Mouse (Mus musculus) left cerebral cortex, postnatal 4 days (tissue): ENCODE measurements around the gene Zbtb20. TPM values are rescaled to one million over a fixed set of nuclear protein-coding genes. Genes with fewer than 3 reads are reported as not detected.

Source experiments
- DNase-seq: peaks from one replicate; pipeline ENCODE4 v3.0.0-alpha.2; 2022
- intact Hi-C: fragments of 180-260 bp; cut with DNase I; formaldehyde crosslinking; loops from one replicate; pipeline ENCODE4 v1.15.1; 2025
- total RNA-seq, 2 experiments: library from RNA; stranded (reverse); gene quantifications; 2 replicates each; pipeline ENCODE4 v1.2.3; 2021

Zbtb20 gene
- total RNA-seq, 2 experiments from 2014 or later = 93.5 to 99.9 TPM

GRCm38 (mm10) chr16:43069666-43070295 is 194.1 kb downstream of the Zbtb20 start:
- intact Hi-C loops = no loop called here
- DNase-seq = no peak

DNA sequence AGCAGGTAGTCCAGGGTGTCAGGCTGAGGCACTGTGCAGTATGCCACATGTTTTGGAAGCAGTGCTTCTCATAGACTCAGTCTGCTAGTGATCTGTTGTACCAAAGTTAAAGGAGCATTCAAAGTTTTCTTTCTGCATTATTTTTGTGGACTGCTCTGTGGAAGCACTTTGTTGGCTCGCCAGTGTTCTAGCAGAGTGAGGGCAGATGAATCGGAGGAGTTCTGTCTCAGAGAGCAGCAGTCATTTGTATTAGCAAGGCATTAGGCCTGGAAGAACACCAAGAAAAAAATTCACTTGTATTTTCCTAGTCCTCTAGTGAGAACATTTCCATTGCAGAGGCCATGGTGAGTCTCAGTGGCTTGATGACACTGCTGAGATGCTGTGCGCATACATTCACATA is 196.2 kb downstream of the Zbtb20 start:
- intact Hi-C loops = no loop called here
- no peak for DNase-seq

DNA sequence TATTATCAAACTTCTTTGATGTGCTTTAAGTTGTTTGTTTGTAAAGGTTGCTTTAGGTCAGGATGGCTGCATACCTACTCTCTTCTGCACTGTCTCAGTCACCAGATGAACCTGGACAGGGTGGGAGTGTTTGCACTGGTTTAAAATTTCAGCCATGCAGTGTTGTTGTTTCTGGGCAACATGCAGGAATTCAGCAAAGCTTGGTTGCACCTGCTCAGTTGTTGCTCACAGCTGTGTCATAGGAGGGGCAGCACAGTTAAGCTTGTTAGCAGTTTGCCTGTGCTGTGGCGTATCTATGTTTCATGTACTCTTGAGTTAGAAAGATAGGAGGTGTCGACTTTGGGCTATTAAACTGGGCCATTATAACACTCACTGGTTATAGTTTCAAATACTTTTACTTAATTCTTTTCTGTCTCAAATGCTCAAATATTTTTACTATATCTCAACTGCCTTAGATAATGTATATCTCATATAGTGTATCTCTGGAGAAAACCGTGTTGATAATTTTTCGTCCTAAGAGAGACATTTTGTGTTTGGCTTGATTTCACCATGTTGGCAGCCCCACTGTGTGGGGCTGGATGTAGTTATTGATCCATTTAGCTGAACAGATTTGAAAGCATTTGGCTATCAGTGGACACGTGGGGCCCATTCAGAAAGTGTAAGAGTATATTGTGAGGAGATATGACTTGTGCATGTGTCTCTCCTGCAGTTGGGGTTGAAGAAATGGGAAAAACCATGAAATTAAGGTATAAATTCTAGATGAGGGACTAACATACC is 197.3 kb downstream of the Zbtb20 start:
- DNase-seq = no peak
- intact Hi-C loops = no loop called here

- intact Hi-C loops = no loop called here
- peak; percentile 42 for DNase-seq
These were observed 204.7 kb downstream of the Zbtb20 start for GRCm38 (mm10) chr16:43080403-43080802.

- peak; percentile 57 for DNase-seq
- intact Hi-C loops = no loop called here
These were observed 205.4 kb downstream of the Zbtb20 start for GRCm38 (mm10) chr16:43080923-43081702.

- intact Hi-C loops = no loop called here
- DNase-seq = no peak
These were observed 206.3 kb downstream of the Zbtb20 start for GRCm38 (mm10) chr16:43081995-43082394.

DNA sequence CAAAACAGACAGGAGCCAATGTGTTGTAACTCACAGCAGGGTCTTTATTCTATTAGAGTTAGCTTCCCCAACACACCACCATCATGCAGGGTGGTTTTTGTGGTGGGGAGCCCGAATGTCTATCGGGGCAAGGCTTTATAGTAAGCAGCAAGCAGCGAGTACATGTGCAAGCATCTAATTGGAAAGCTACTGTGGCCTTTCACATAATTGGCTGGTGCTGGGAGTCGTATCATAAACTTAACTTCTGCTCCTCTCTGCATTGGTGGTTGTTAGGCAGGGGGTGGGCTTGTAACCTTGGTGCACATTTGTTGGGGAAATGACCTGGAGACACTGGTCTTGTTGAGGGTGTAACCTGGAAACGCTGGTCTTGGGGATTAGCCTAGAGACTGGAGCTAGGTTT is 207.1 kb downstream of the Zbtb20 start:
- intact Hi-C loops = no loop called here
- DNase-seq = no peak

DNA sequence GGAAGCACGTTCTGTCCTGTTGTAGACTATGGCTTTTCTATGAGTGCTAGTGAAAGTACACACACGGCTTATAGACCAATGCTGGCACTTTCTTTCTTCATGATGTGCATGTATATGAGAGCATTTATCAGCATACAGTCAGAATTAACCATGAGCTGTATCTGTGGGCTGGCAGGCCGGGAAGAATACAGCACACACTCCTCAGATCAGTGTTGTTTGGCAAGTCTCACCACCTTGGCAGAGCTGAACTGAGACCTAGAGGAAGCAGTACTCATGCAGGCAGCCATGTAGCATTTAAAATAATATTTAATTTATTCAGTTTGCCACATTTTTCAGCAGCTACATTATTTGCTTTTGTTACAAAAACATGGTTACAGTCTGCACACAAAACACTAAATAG is 214.5 kb downstream of the Zbtb20 start:
- intact Hi-C loops = no loop called here
- peak; percentile 27 for DNase-seq

DNA sequence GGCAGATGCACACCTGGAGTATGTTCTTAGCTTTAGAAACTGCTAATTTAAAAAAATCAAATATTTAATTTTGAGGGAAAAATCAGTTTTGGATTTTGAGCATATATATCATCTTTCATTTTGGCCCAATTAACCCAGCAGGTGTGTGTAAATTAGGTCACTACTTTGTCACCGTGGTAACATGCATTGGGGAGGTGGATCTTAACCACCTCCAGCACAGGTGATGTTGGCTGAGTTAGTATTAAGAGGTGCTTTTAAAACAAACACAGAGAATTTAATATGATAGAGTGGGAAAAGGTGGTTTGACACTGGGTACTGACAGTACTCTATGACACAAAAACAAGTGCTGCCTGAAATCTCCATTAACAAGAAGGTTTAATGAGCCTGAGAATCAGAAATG is 218.5 kb downstream of the Zbtb20 start:
- intact Hi-C loops = no loop called here
- no peak for DNase-seq

DNA sequence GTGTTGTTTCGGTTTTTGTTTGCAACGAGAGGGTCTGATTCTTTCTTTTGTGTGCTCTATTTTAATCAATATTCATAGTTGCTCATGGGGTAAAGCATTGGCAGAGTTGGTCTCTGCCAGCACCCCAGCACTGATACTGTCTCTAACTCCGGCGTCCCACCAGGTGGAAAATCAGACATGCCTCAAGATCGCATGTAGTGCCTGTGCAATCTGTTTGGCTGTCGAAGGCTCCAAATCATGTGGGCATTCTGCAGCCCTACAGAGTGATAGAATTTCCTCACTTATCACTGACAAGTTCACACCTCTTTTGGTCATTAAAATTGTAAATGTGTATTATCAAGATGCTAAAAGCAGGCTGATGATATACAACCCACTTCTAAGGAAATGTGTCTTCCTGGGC is 219.1 kb downstream of the Zbtb20 start:
- no peak for DNase-seq
- intact Hi-C loops = no loop called here

DNA sequence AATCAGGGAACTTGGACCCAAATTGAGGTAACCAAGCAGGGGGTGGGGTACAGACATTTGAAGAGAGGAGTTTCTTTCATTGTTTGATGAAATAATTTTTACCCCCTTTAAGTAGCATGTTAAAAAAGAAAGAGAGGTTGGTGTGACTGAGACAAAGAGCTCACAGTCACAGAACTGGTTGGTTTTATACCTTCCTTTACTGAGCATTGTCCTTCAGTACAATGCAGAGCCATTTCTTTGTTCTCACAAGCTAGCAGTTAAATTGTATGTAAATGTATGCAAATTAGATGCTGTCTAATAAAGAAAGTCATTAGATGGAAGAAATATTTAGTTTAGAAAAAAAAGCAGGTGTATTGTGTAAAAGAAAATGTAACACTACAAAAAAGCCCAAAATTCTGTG is 220.4 kb downstream of the Zbtb20 start:
- DNase-seq = no peak
- intact Hi-C loops = no loop called here

GRCm38 (mm10) chr16:43098153-43098552 is 222.5 kb downstream of the Zbtb20 start:
- DNase-seq = no peak
- intact Hi-C loops = no loop called here

DNA sequence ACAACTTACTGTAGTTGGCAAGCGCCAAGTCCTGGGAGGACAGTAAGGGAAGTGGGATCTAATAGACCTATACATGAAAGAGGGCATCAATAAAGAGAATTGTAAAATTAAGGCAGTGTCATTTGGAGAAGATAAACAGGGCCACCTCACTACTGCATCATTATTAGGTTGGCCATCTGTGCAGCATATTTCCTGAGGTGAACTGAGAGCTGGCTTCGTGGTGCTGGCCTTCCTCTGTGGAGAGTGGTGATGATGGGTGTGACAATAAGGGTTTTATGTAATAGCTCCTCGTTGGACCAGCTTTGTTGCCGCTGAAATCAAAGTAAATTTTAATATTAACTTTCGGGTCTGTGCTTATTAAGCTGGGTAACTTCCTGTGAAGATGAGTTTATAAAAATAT is 223.0 kb downstream of the Zbtb20 start:
- intact Hi-C loops = no loop called here

DNA sequence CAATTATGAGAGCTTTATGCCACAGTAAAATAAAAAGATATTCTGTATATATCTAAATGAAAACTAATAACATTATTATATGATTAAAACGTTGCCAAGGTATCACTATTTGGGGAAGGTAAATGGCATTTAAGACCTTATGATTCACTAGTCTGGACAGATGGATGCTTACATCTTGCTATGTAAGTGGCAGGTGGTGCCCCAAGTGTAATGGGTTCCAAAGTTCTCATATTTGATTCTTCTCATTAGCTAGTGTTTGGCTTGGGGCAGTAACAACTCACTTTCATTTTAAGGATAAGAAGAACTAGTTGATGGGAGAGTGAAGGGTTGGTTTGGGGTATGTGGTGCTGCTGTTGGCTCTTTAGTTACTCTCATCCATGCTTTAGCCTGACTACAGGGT is 235.6 kb downstream of the Zbtb20 start:
- intact Hi-C loops = no loop called here
- DNase-seq = no peak

More for the DNA sequence above, 223.0 kb downstream of the Zbtb20 start:
- no peak for DNase-seq

GRCm38 (mm10) chr16:43113968-43114367 is 238.3 kb downstream of the Zbtb20 start:
- intact Hi-C loops = no loop called here
- no peak for DNase-seq

- peak; percentile 63 for DNase-seq
- intact Hi-C loops = no loop called here
These were observed 254.3 kb downstream of the Zbtb20 start for GRCm38 (mm10) chr16:43129966-43130365.

GRCm38 (mm10) chr16:43130583-43130982 is 254.9 kb downstream of the Zbtb20 start:
- intact Hi-C loops = no loop called here
- peak; percentile 56 for DNase-seq

DNA sequence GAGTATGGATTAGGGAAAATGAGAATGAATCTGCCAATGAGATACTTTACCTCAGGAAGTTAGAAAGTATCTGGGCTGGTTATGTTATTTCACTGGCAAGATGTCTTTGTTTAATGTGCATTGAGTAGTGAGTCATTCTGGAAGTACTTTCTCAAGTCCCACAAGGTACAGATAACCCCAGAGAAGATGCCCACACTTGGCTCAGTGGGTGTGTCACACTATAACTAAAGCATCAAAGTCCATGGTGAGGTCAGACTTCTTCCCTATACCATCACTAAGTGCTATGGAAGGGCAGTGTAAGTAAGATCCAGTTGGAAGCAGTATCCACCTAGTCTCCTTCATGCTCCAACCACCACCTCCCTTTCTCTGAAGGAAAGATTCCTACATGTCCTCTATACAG is 255.4 kb downstream of the Zbtb20 start:
- no peak for DNase-seq
- intact Hi-C loops = no loop called here

- intact Hi-C loops = no loop called here
These were observed 292.8 kb downstream of the Zbtb20 start for GRCm38 (mm10) chr16:43168506-43168905.

GRCm38 (mm10) chr16:43169273-43169905 is 293.7 kb downstream of the Zbtb20 start:
- DNase-seq = no peak
- intact Hi-C loops = no loop called here

More at GRCm38 (mm10) chr16:43168506-43168905, 292.8 kb downstream of the Zbtb20 start:
- DNase-seq = no peak

DNA sequence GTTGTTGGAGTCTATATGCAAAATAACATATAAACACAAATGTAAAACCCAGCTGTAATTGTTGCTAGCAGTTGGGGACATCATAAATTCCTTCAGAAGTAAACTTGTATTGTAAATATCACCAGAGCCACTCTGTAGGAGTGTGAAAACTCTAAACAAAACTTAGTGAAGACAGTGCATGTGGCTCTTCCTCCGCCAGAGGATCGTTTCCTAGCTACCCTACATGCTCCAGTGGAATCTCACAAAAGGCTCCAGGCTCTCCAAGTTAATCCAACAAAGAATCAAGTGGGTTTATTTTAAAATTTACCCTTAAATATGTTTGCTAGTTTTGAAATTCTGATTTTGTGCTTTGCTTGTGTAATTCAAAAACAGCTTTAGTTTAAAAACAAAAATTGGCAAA is 296.5 kb downstream of the Zbtb20 start:
- intact Hi-C loops = no loop called here
- DNase-seq = no peak
